Mouse (Mus musculus) C2C12 (cell line): Measurements from ENCODE around the gene Arhgap15.

Source experiments
- CEBPB ChIP-seq: IDR thresholded peaks from one replicate; pipeline ENCODE4 v1.6.1; 2011; ENCODE audit warnings: low read depth, mild to moderate bottlenecking, control low read depth, moderate library complexity
- CTCF ChIP-seq: IDR thresholded peaks from one replicate; pipeline ENCODE4 v1.5.1; 2011; ENCODE audit not compliant: control insufficient read depth, insufficient read depth, insufficient read length
- FOSL1 ChIP-seq: IDR thresholded peaks from one replicate; pipeline ENCODE4 v1.8.0; 2011; ENCODE audit warnings: mild to moderate bottlenecking, low read length; ENCODE audit not compliant: poor library complexity, insufficient read depth, severe bottlenecking
- MAX ChIP-seq: IDR thresholded peaks from one replicate; pipeline ENCODE4 v1.6.1; 2011; ENCODE audit warnings: mild to moderate bottlenecking, control low read depth
- MYOD1 ChIP-seq: IDR thresholded peaks from one replicate; pipeline ENCODE4 v1.6.1; 2011; ENCODE audit warnings: low read depth; ENCODE audit not compliant: control insufficient read depth, insufficient read length
- MYOG ChIP-seq: IDR thresholded peaks from one replicate; pipeline ENCODE4 v1.6.1; 2011; ENCODE audit not compliant: control insufficient read depth, insufficient read length; ENCODE audit errors: extremely low read depth
- USF1 ChIP-seq: IDR thresholded peaks from one replicate; pipeline ENCODE4 v1.6.1; 2011; ENCODE audit warnings: low read depth, mild to moderate bottlenecking, control low read depth, moderate library complexity

- TF ChIP-seq MYOD1, result no peak
- no peak for TF ChIP-seq MAX
- no peak for TF ChIP-seq CTCF
- TF ChIP-seq USF1, result no peak
- TF ChIP-seq CEBPB, result no peak
- TF ChIP-seq MYOG, result no peak
- no peak for TF ChIP-seq FOSL1
Measured at GRCm38 (mm10) chr2:44286181-44286719, 537.6 kb downstream of the Arhgap15 start.
